Mouse (Mus musculus): ENCODE data around the gene Sox11. TPM values are rescaled to one million over a fixed set of nuclear protein-coding genes. Genes with fewer than 3 reads are reported as not detected.

Gene Sox11
- polyA plus RNA-seq, 2 experiments = 0.37 to 0.80 TPM

DNA sequence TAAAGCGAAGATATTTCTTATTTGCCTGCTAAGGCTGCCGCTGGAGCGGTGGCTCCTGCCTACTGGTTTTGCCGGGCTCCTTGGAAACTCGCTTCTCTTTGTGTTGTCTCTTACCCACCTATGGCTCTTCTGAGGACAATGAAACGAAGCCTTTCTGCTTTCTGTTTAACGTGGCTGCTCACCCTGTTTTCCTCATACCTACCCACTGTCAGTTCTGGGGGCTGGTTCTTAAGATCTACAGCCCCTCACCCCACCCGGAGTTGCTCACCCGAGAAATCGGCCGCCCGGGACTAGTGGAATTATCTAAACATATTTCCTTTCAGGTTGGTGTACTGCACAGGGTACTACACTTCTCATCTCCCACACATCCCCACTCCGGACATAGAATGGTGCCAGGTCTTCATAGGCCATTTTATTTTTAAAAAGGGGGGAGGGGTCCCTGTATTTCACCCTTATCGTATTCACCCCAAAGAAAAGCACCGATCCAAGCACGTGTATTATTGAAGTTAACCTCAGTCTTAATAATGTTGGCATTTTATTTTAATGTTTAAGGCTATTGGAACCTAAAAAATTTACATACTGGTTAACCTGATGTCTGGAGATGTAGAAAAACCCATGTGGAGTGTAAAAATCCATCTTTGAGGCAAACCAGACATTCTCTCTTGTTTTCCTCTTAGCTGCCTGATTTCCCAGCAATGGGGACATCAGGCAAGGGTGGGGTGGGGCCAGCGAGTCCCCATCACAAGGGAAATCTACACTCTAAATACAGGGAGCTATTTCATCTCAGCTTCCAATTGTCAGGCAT is 1.4 kb upstream of the Sox11 start:
- 11% methylated on average over 17 of the region's 17 CpGs for WGBS (ENCODE audit: insufficient replicate concordance)

DNA sequence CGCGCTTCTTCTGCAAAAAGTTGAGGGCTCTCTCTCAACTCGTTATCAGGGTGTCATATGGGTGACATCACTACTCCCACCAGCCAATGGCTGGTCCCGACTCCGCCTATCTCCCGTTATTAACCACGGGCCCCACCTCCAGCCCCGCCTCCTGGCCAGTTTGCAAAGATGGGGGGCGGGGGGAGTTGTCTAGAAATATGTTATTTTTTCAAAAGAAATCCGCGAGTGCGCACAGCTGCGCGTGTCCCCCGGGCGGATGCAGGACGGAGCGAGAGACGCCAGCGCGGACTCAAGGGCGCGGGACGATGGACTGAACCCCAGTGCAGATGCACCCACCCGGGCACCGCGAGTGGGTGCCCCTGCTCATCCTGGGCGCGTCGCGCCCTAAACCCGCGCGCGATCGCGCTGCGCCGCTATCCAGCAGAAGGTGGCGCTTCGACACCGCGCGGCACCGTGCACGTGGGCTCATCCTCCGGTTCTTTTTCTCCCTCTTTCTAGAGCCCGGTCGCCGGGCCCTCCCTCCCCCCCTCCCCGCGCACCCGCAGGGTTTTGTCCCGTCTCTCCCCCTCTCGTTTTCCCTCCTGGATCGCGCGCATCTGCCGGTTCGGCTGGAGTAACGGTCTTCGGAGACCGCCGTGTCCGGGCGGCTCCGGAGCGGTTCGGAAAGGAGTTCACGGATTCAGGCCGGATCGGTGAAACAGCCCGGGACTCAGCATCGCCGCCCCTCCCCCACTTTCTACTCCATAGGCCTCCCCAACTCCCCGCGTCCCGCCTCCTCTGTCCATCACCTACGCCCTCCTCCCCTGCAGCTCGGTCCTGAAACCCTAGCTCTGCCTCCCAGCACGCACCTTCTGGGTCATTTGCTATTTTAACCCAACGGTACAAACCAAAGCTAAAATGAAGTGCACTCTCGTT is 574 bp upstream of the Sox11 start:
- Histone ChIP-seq H3K9ac (replicated peaks) (no peak overlapping the region), H3K27ac (no peak overlapping the region)
- peak in 2 of 3 experiments; percentile 6 to 7 for DNase-seq (ENCODE audit: low read depth in 3 of 3, low spot score in 3 of 3)

More for the DNA sequence above, 1.4 kb upstream of the Sox11 start:
- no peak for TF ChIP-seq CTCF (IDR thresholded peaks at IDR 0.05; ENCODE audit: low read depth)
- H3K9me3 ChIP-seq (ENCODE audit: control insufficient read depth, low read length) = no peaks in the 10 kb centered on the region
- peaks cover 52% of the 10 kb centered on the region for H3K27me3 ChIP-seq (ENCODE audit: control insufficient read depth, insufficient read depth, low read length)
- H3K4me2 ChIP-seq (ENCODE audit: low read depth) = peak overlapping the region; percentile 54
- peak overlapping the region; percentile 31 to 37 for H3K4me3 ChIP-seq (ENCODE audit: insufficient read depth in 1 of 2, low read depth in 2 of 2, low read length in 2 of 2)
- no peaks in the 10 kb centered on the region for H3K36me3 ChIP-seq (replicated peaks; ENCODE audit: control insufficient read depth, insufficient read depth, low read depth)
- DNase-seq (ENCODE audit: low read depth in 3 of 3, low spot score in 3 of 3) = no peak
- no peak overlapping the region for H3K27ac ChIP-seq
- ATAC-seq (ENCODE audit: insufficient read depth) = no peak
- H3K4me1 ChIP-seq (replicated peaks; ENCODE audit: control insufficient read depth in 2 of 2, insufficient read depth in 2 of 2, low read length in 1 of 2) = no peaks in the 10 kb centered on the region
- no peak overlapping the region for H3K9ac ChIP-seq (replicated peaks)

DNA sequence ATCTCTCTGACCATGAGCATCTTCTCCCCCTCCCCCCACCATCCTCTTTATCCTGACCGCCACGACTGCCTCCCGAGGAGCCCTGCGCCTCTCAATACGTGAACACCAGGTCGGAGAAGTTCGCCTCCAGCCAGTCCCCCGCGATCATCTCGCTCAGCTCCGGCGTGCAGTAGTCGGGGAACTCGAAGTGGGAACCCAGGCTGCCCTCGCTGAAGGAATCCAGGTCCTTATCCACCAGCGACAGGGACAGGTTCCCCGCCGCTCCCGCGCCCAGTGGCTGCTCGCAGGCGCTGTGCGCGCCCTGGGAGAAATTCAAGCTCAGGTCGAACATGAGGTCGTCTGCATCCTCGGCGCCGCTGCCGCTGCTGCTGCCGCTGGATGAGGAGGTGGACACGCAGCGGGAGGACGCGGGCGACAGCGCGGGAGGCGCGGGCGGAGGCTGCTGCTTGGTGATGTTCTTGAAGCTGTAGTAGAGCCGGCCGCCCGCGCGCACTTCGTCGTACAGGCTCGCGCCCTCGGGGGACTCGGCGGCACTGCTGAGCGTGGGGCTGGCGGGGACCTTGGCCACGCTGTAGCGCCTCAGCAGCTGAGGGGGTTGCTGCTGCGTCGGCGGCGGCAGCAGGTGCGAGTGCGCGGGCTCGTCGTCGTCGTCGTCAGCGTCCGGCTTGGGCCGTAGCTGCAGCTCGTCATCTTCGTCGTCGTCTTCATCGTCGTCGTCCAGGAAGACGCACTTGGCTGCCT is 1.1 kb downstream of the Sox11 start:
- no peak for ATAC-seq (ENCODE audit: insufficient read depth)
- no peak overlapping the region for H3K9ac ChIP-seq (replicated peaks)
- peaks cover 66% of the 10 kb centered on the region for H3K27me3 ChIP-seq (ENCODE audit: control insufficient read depth, insufficient read depth, low read length)
- H3K4me2 ChIP-seq (ENCODE audit: low read depth) = peak overlapping the region; percentile 54
- under 1% methylated on average over 80 of the region's 80 CpGs for WGBS (ENCODE audit: insufficient replicate concordance)
- H3K4me3 ChIP-seq (ENCODE audit: insufficient read depth in 1 of 2, low read depth in 2 of 2, low read length in 2 of 2) = peak overlapping the region; percentile 37 to 48
- no peaks in the 10 kb centered on the region for H3K9me3 ChIP-seq (ENCODE audit: control insufficient read depth, low read length)
- TF ChIP-seq CTCF (IDR thresholded peaks at IDR 0.05; ENCODE audit: low read depth) (no peak), EP300 (IDR thresholded peaks at IDR 0.05; ENCODE audit: low read depth) (no peak)
- no peak for DNase-seq (ENCODE audit: low read depth in 3 of 3, low spot score in 3 of 3)
- no peak overlapping the region for H3K27ac ChIP-seq
- H3K4me1 ChIP-seq (replicated peaks; ENCODE audit: control insufficient read depth in 2 of 2, insufficient read depth in 2 of 2, low read length in 1 of 2) = no peaks in the 10 kb centered on the region
- H3K36me3 ChIP-seq (replicated peaks; ENCODE audit: control insufficient read depth, insufficient read depth, low read depth) = no peaks in the 10 kb centered on the region

More for the DNA sequence above, 574 bp upstream of the Sox11 start:
- no peaks in the 10 kb centered on the region for H3K9me3 ChIP-seq (ENCODE audit: control insufficient read depth, low read length)
- H3K4me3 ChIP-seq (ENCODE audit: insufficient read depth in 1 of 2, low read depth in 2 of 2, low read length in 2 of 2) = peak overlapping the region; percentile 31 to 37
- ATAC-seq (ENCODE audit: insufficient read depth) = no peak; the same call in 1 of the 2 replicates
- no peaks in the 10 kb centered on the region for H3K36me3 ChIP-seq (replicated peaks; ENCODE audit: control insufficient read depth, insufficient read depth, low read depth)
- H3K4me1 ChIP-seq (replicated peaks; ENCODE audit: control insufficient read depth in 2 of 2, insufficient read depth in 2 of 2, low read length in 1 of 2) = no peaks in the 10 kb centered on the region
- H3K27me3 ChIP-seq (ENCODE audit: control insufficient read depth, insufficient read depth, low read length) = peaks cover 60% of the 10 kb centered on the region
- peak overlapping the region; percentile 54 for H3K4me2 ChIP-seq (ENCODE audit: low read depth)
- WGBS (ENCODE audit: insufficient replicate concordance) = 2% methylated on average over 67 of the region's 83 CpGs
- TF ChIP-seq CTCF (IDR thresholded peaks at IDR 0.05; ENCODE audit: low read depth) (peak; percentile 25; the same call in 1 of the 2 replicates), EP300 (IDR thresholded peaks at IDR 0.05; ENCODE audit: low read depth) (no peak)

DNA sequence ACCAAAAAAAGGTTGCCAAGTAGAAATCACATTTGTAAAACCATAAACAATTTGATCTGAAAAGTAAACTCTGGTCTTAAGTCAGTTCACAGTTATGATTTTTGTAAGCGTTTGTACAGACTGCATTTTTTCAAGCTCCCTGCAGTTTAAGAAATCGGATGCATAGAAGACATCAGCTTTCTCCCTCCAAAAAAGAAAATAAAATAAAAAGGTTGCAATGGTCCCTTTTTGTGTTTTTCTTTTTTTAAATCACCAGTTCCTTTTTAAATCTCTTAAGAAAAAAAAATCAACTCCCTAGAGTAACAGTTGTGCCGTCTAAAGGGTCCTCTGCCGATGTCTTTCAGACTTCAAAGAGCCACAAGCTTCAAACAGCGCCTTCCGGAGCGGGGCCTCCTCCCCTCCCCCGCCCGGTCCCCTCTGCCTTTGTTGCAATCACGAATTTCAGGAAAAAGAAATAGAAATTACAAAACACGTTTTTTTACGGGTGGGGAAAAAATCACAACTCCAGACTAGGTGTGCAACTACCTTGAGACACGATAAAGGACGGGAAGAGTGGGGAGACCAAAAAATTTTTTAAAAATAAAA is 1.8 kb downstream of the Sox11 start:
- Histone ChIP-seq H3K9ac (replicated peaks) (no peak overlapping the region), H3K4me3 (ENCODE audit: insufficient read depth in 1 of 2, low read depth in 2 of 2, low read length in 2 of 2) (no peak overlapping the region; a peak in 1 of 4 replicates), H3K27me3 (ENCODE audit: control insufficient read depth, insufficient read depth, low read length) (peaks cover 66% of the 10 kb centered on the region), H3K4me1 (replicated peaks; ENCODE audit: control insufficient read depth in 2 of 2, insufficient read depth in 2 of 2, low read length in 1 of 2) (no peaks in the 10 kb centered on the region), H3K36me3 (replicated peaks; ENCODE audit: control insufficient read depth, insufficient read depth, low read depth) (no peaks in the 10 kb centered on the region), H3K9me3 (ENCODE audit: control insufficient read depth, low read length) (no peaks in the 10 kb centered on the region), H3K4me2 (ENCODE audit: low read depth) (0 out of 2 replicates have a peak overlapping the region, but pooled peaks have one; percentile 11), H3K27ac (no peak overlapping the region)
- under 1% methylated on average over 14 of the region's 14 CpGs for WGBS (ENCODE audit: insufficient replicate concordance)
- no peak for ATAC-seq (ENCODE audit: insufficient read depth)
- DNase-seq (ENCODE audit: low read depth in 3 of 3, low spot score in 3 of 3) = no peak
- TF ChIP-seq EP300 (IDR thresholded peaks at IDR 0.05; ENCODE audit: low read depth) (no peak), CTCF (IDR thresholded peaks at IDR 0.05; ENCODE audit: low read depth) (no peak)

All from liver, embryonic 14.5 days (tissue).